Mouse (Mus musculus): ENCODE measurements around the gene Sirt4. TPM values are rescaled to one million over a fixed set of nuclear protein-coding genes. Genes with fewer than 3 reads are reported as not detected.
"Not testable (repeated sequence)": the region's sequence is repeated elsewhere in the genome, so short reads cannot be mapped to it uniquely, and the experiment has no call there.

The Sirt4 gene
- polyA plus RNA-seq, 1 experiment from 2014 or later: 15.7 TPM

- Histone ChIP-seq H3K27ac (ENCODE audit: low read length) (0 out of 2 replicates have a peak overlapping the region, but pooled peaks have one; percentile 5), H3K4me1 (ENCODE audit: insufficient read depth, low read depth, low read length) (no peaks in the 10 kb centered on the region; the same call in 1 of the 2 replicates), H3K9ac (replicated peaks; ENCODE audit: low read depth) (no peak overlapping the region), H3K27me3 (replicated peaks; ENCODE audit: insufficient read depth, low read length) (no peaks in the 10 kb centered on the region), H3K9me3 (ENCODE audit: low read length) (no peaks in the 10 kb centered on the region), H3K4me3 (ENCODE audit: low read depth, low read length) (no peak overlapping the region), H3K4me2 (replicated peaks; ENCODE audit: low read depth, low read length) (no peak overlapping the region), H3K36me3 (ENCODE audit: insufficient read depth, low read length) (no peaks in the 10 kb centered on the region)
- DNase-seq (ENCODE audit: low spot score) (no peak), ATAC-seq (no peak)
- 40% methylated on average over 9 of the region's 9 CpGs for WGBS
- TF ChIP-seq CTCF (IDR thresholded peaks at IDR 0.05): no peak
- no peak for TF ChIP-seq EP300 (IDR thresholded peaks at IDR 0.05)
Measured at GRCm38 (mm10) chr5:115498307-115499240, 14.0 kb upstream of the Sirt4 start.

DNA sequence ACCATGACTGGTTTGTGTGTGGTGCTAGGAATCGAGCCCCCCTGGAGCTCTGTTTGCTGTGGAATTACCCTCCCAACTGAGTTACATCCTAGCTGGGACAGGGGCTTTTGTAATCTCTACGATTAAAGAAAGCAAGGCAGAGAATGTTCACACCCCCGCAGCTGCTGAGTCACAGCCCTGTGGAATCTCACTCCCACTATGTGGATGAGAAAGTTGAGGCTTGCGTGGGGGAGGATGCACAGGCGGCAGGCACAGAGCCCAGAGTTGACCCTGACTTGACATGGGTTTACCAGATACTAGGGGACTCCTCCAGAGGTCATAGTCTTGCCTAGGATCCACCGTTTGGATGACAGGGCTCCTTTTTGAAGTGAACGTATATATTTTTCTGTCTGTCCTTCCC lies 12.5 kb upstream of the Sirt4 start:
- TF ChIP-seq EP300 (IDR thresholded peaks at IDR 0.05) (no peak), CTCF (IDR thresholded peaks at IDR 0.05) (no peak)
- Histone ChIP-seq H3K4me2 (replicated peaks; ENCODE audit: low read depth, low read length) (no peak overlapping the region), H3K9ac (replicated peaks; ENCODE audit: low read depth) (no peak overlapping the region), H3K27me3 (replicated peaks; ENCODE audit: insufficient read depth, low read length) (no peaks in the 10 kb centered on the region), H3K36me3 (ENCODE audit: insufficient read depth, low read length) (no peaks in the 10 kb centered on the region), H3K4me3 (ENCODE audit: low read depth, low read length) (no peak overlapping the region), H3K4me1 (ENCODE audit: insufficient read depth, low read depth, low read length) (peaks cover 3% of the 10 kb centered on the region; the same call in 1 of the 2 replicates), H3K27ac (ENCODE audit: low read length) (no peak overlapping the region), H3K9me3 (ENCODE audit: low read length) (no peaks in the 10 kb centered on the region)
- DNase-seq (ENCODE audit: low spot score) (no peak), ATAC-seq (no peak)
- WGBS: 69% methylated on average over 7 of the region's 7 CpGs

- not testable (repeated sequence) for H3K36me3 ChIP-seq (ENCODE audit: insufficient read depth, low read length); ATAC-seq
Measured at GRCm38 (mm10) chr5:115495618-115496017, 11.1 kb upstream of the Sirt4 start.

GRCm38 (mm10) chr5:115493441-115493840 lies 8.9 kb upstream of the Sirt4 start:
- Histone ChIP-seq H3K27ac (ENCODE audit: low read length) (peak overlapping the region; percentile 80), H3K4me1 (ENCODE audit: insufficient read depth, low read depth, low read length) (peaks cover 9% of the 10 kb centered on the region; the same call in 1 of the 2 replicates), H3K9me3 (ENCODE audit: low read length) (no peaks in the 10 kb centered on the region), H3K36me3 (ENCODE audit: insufficient read depth, low read length) (no peaks in the 10 kb centered on the region), H3K4me2 (replicated peaks; ENCODE audit: low read depth, low read length) (no peak overlapping the region), H3K9ac (replicated peaks; ENCODE audit: low read depth) (no peak overlapping the region), H3K27me3 (replicated peaks; ENCODE audit: insufficient read depth, low read length) (no peaks in the 10 kb centered on the region), H3K4me3 (ENCODE audit: low read depth, low read length) (no peak overlapping the region)
- ATAC-seq: no peak
- peak; percentile 54 for DNase-seq (ENCODE audit: low spot score)
- no peak for TF ChIP-seq EP300 (IDR thresholded peaks at IDR 0.05)
- no peak for TF ChIP-seq CTCF (IDR thresholded peaks at IDR 0.05)
- 30% methylated on average over 5 of the region's 5 CpGs for WGBS

More at GRCm38 (mm10) chr5:115495618-115496017, 11.1 kb upstream of the Sirt4 start:
- WGBS: 87% methylated on average over 3 of the region's 3 CpGs
- H3K4me3 ChIP-seq (ENCODE audit: low read depth, low read length); H3K27ac ChIP-seq (ENCODE audit: low read length); DNase-seq (ENCODE audit: low spot score); H3K9ac ChIP-seq (replicated peaks; ENCODE audit: low read depth); H3K4me1 ChIP-seq (ENCODE audit: insufficient read depth, low read depth, low read length); H3K4me2 ChIP-seq (replicated peaks; ENCODE audit: low read depth, low read length); H3K27me3 ChIP-seq (replicated peaks; ENCODE audit: insufficient read depth, low read length); H3K9me3 ChIP-seq (ENCODE audit: low read length): not testable (repeated sequence)

GRCm38 (mm10) chr5:115492711-115493335 lies 8.3 kb upstream of the Sirt4 start:
- peak; percentile 47 for DNase-seq (ENCODE audit: low spot score)
- peak overlapping the region; percentile 80; the same call in 1 of the 2 replicates for H3K27ac ChIP-seq (ENCODE audit: low read length)

DNA sequence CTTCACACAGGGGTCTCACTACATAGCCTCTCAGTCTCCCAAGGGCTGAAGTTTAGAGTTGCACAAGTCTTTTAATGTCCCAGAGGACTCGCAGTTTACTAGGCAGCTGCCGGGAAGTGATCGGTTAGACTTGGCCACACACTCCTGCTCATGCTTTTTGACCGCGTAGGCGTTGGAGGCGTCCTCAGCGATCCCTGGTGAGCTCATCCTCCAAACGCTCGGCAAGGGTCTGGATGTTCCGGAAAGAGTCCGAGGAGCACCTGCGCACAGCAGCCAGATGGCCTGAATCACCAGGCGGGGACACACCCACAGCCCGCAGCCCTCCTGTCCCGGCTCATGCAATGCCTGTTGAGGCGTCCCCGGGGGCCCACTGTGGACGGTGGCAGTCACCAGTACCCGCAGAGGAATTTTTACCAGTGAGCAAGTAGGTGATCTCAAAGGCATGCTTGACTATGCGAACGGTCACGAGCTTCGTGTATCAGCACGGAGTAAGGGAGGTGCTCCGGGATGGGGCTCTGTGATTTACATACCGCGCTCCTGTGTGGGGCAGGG lies 7.3 kb upstream of the Sirt4 start:
- H3K27ac ChIP-seq (ENCODE audit: low read length): peak overlapping the region; percentile 52; the same call in 1 of the 2 replicates
- H3K9ac ChIP-seq (replicated peaks; ENCODE audit: low read depth): peak overlapping the region; percentile 26; the same call in 1 of the 2 replicates
- 3% methylated on average over 28 of the region's 28 CpGs for WGBS
- TF ChIP-seq CTCF (IDR thresholded peaks at IDR 0.05) (no peak), EP300 (IDR thresholded peaks at IDR 0.05) (peak; percentile 65; the same call in 1 of the 2 replicates)
- H3K36me3 ChIP-seq (ENCODE audit: insufficient read depth, low read length): no peaks in the 10 kb centered on the region
- no peaks in the 10 kb centered on the region for H3K27me3 ChIP-seq (replicated peaks; ENCODE audit: insufficient read depth, low read length)
- DNase-seq (ENCODE audit: low spot score) (peak; percentile 91), ATAC-seq (peak; percentile 41)
- peak overlapping the region; percentile 63 for H3K4me2 ChIP-seq (replicated peaks; ENCODE audit: low read depth, low read length)
- H3K4me1 ChIP-seq (ENCODE audit: insufficient read depth, low read depth, low read length): peaks cover 9% of the 10 kb centered on the region; the same call in 1 of the 2 replicates
- H3K4me3 ChIP-seq (ENCODE audit: low read depth, low read length): 0 out of 2 replicates have a peak overlapping the region, but pooled peaks have one; percentile 15
- H3K9me3 ChIP-seq (ENCODE audit: low read length): no peaks in the 10 kb centered on the region

More at GRCm38 (mm10) chr5:115492711-115493335, 8.3 kb upstream of the Sirt4 start:
- Histone ChIP-seq H3K4me2 (replicated peaks; ENCODE audit: low read depth, low read length) (no peak overlapping the region), H3K9me3 (ENCODE audit: low read length) (no peaks in the 10 kb centered on the region), H3K27me3 (replicated peaks; ENCODE audit: insufficient read depth, low read length) (no peaks in the 10 kb centered on the region), H3K36me3 (ENCODE audit: insufficient read depth, low read length) (no peaks in the 10 kb centered on the region), H3K9ac (replicated peaks; ENCODE audit: low read depth) (no peak overlapping the region), H3K4me1 (ENCODE audit: insufficient read depth, low read depth, low read length) (peaks cover 9% of the 10 kb centered on the region; the same call in 1 of the 2 replicates), H3K4me3 (ENCODE audit: low read depth, low read length) (no peak overlapping the region)
- TF ChIP-seq CTCF (IDR thresholded peaks at IDR 0.05): no peak
- WGBS: 60% methylated on average over 6 of the region's 6 CpGs
- ATAC-seq: no peak
